Mouse (Mus musculus): Measurements from ENCODE around the gene Srebf1. TPM values are rescaled to one million over a fixed set of nuclear protein-coding genes. Genes with fewer than 3 reads are reported as not detected.

Gene Srebf1
- polyA plus RNA-seq, 2 experiments: 37.6 to 38.8 TPM

- Histone ChIP-seq H3K4me2 (ENCODE audit: low read depth) (no peak overlapping the region), H3K4me1 (replicated peaks; ENCODE audit: control insufficient read depth in 2 of 2, insufficient read depth in 2 of 2, low read length in 1 of 2) (peaks cover 8 to 22% of the 10 kb centered on the region in 2 experiments; a peak in 3 of 4 replicates), H3K4me3 (ENCODE audit: insufficient read depth in 1 of 2, low read depth in 2 of 2, low read length in 2 of 2) (no peak overlapping the region), H3K36me3 (replicated peaks; ENCODE audit: control insufficient read depth, insufficient read depth, low read depth) (no peaks in the 10 kb centered on the region), H3K9ac (replicated peaks) (no peak overlapping the region), H3K9me3 (ENCODE audit: control insufficient read depth, low read length) (no peaks in the 10 kb centered on the region), H3K27me3 (ENCODE audit: control insufficient read depth, insufficient read depth, low read length) (no peaks in the 10 kb centered on the region; the same call in 1 of the 2 replicates), H3K27ac (no peak overlapping the region)
- no peak for ATAC-seq (ENCODE audit: insufficient read depth)
- DNase-seq (ENCODE audit: low read depth in 3 of 3, low spot score in 3 of 3): no peak
- TF ChIP-seq CTCF (IDR thresholded peaks at IDR 0.05; ENCODE audit: low read depth) (no peak), EP300 (IDR thresholded peaks at IDR 0.05; ENCODE audit: low read depth) (no peak)
These were observed 43.9 kb downstream of the Srebf1 start for GRCm38 (mm10) chr11:60178506-60178905.

GRCm38 (mm10) chr11:60178005-60178404, 44.4 kb downstream of the Srebf1 start:
- Histone ChIP-seq H3K27me3 (ENCODE audit: control insufficient read depth, insufficient read depth, low read length) (no peaks in the 10 kb centered on the region; the same call in 1 of the 2 replicates), H3K9me3 (ENCODE audit: control insufficient read depth, low read length) (no peaks in the 10 kb centered on the region), H3K4me3 (ENCODE audit: insufficient read depth in 1 of 2, low read depth in 2 of 2, low read length in 2 of 2) (no peak overlapping the region), H3K4me1 (replicated peaks; ENCODE audit: control insufficient read depth in 2 of 2, insufficient read depth in 2 of 2, low read length in 1 of 2) (peaks cover 8 to 22% of the 10 kb centered on the region in 2 experiments; a peak in 3 of 4 replicates), H3K4me2 (ENCODE audit: low read depth) (no peak overlapping the region), H3K36me3 (replicated peaks; ENCODE audit: control insufficient read depth, insufficient read depth, low read depth) (no peaks in the 10 kb centered on the region), H3K27ac (no peak overlapping the region), H3K9ac (replicated peaks) (no peak overlapping the region)
- 77% methylated on average over 6 of the region's 6 CpGs for WGBS (ENCODE audit: insufficient replicate concordance)
- TF ChIP-seq EP300 (IDR thresholded peaks at IDR 0.05; ENCODE audit: low read depth) (no peak), CTCF (IDR thresholded peaks at IDR 0.05; ENCODE audit: low read depth) (no peak)
- ATAC-seq (ENCODE audit: insufficient read depth) (no peak), DNase-seq (ENCODE audit: low read depth in 3 of 3, low spot score in 3 of 3) (no peak)

- no peaks in the 10 kb centered on the region; the same call in 1 of the 2 replicates for H3K27me3 ChIP-seq (ENCODE audit: control insufficient read depth, insufficient read depth, low read length)
- 7% methylated on average over 42 of the region's 42 CpGs for WGBS (ENCODE audit: insufficient replicate concordance)
- no peaks in the 10 kb centered on the region for H3K36me3 ChIP-seq (replicated peaks; ENCODE audit: control insufficient read depth, insufficient read depth, low read depth)
- TF ChIP-seq EP300 (IDR thresholded peaks at IDR 0.05; ENCODE audit: low read depth) (no peak), CTCF (IDR thresholded peaks at IDR 0.05; ENCODE audit: low read depth) (no peak)
- peak overlapping the region; percentile 74 for H3K9ac ChIP-seq (replicated peaks)
- DNase-seq (ENCODE audit: low read depth in 3 of 3, low spot score in 3 of 3) (no peak), ATAC-seq (ENCODE audit: insufficient read depth) (no peak)
- no peaks in the 10 kb centered on the region for H3K9me3 ChIP-seq (ENCODE audit: control insufficient read depth, low read length)
- no peak overlapping the region for H3K27ac ChIP-seq
- peak overlapping the region; percentile 100 for H3K4me2 ChIP-seq (ENCODE audit: low read depth)
- peaks cover 8 to 20% of the 10 kb centered on the region in 2 experiments; a peak in 3 of 4 replicates for H3K4me1 ChIP-seq (replicated peaks; ENCODE audit: control insufficient read depth in 2 of 2, insufficient read depth in 2 of 2, low read length in 1 of 2)
- H3K4me3 ChIP-seq (ENCODE audit: insufficient read depth in 1 of 2, low read depth in 2 of 2, low read length in 2 of 2): peak overlapping the region; percentile 53 to 75
These were observed 45.3 kb downstream of the Srebf1 start for GRCm38 (mm10) chr11:60176975-60177657.

- H3K27ac ChIP-seq: peak overlapping the region; percentile 22; the same call in 1 of the 2 replicates
- TF ChIP-seq EP300 (IDR thresholded peaks at IDR 0.05; ENCODE audit: low read depth) (no peak), CTCF (IDR thresholded peaks at IDR 0.05; ENCODE audit: low read depth) (peak; percentile 61)
- peak overlapping the region; percentile 100 for H3K4me2 ChIP-seq (ENCODE audit: low read depth)
- WGBS (ENCODE audit: insufficient replicate concordance): under 1% methylated on average over 71 of the region's 71 CpGs
- H3K9ac ChIP-seq (replicated peaks): peak overlapping the region; percentile 74
- ATAC-seq (ENCODE audit: insufficient read depth) (peak; percentile 59; the same call in 1 of the 2 replicates), DNase-seq (ENCODE audit: low read depth in 3 of 3, low spot score in 3 of 3) (no peak)
- peak overlapping the region; percentile 53 to 75 for H3K4me3 ChIP-seq (ENCODE audit: insufficient read depth in 1 of 2, low read depth in 2 of 2, low read length in 2 of 2)
- no peaks in the 10 kb centered on the region; the same call in 1 of the 2 replicates for H3K27me3 ChIP-seq (ENCODE audit: control insufficient read depth, insufficient read depth, low read length)
- no peaks in the 10 kb centered on the region for H3K36me3 ChIP-seq (replicated peaks; ENCODE audit: control insufficient read depth, insufficient read depth, low read depth)
- no peaks in the 10 kb centered on the region for H3K9me3 ChIP-seq (ENCODE audit: control insufficient read depth, low read length)
- peaks cover 8 to 15% of the 10 kb centered on the region in 2 experiments; a peak in 3 of 4 replicates for H3K4me1 ChIP-seq (replicated peaks; ENCODE audit: control insufficient read depth in 2 of 2, insufficient read depth in 2 of 2, low read length in 1 of 2)
These were observed 46.0 kb downstream of the Srebf1 start for GRCm38 (mm10) chr11:60176182-60176974.

Data from liver, embryonic 14.5 days (tissue).